10 mouse cellular contexts compared by ENCODE assay signal in the genomic region with DNA sequence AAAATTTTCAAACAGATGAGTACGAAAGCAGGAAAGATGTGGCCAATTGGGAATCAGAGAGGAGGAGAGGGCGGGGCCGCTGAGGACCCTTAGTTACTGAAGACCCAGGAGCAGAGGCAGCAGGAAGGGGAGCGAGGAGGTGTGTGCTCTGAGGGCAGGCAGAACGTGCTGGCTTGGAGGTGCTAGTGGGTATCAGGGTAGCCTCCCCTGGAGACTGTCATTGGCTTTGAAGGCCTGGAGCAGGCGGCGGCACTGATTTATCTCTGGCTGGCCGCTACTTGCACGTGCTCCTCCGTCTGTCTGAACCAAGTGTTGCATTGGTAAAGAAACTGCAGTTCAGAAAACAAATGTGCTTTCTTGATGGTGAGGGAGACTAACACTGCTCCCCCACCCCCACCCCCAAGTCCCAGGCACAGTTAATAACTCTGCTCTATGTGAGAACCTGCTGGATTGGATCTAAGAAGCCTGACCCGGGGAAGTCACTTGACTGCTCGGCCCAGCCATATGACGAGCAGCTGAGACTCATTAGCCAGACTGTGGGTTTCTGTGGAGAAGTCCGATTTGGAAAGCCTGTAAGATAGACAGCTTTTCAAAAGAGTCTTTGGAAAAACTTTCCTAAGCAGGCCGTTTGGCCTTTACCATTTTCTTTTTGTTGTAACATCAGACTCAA. TPM values are rescaled to one million over a fixed set of nuclear protein-coding genes. Genes with fewer than 3 reads are reported as not detected.
DNase-seq lines count a peak whose midpoint lies in the region; ATAC-seq and TF ChIP-seq lines count a peak whose summit lies in the region.
"Had no signal": no experiment of that assay in that cellular context is flagged by ENCODE, and none has a peak within 500 bp of the region (broad histone marks: within the 10 kb centered on the region; RNA-seq: fewer than 3 reads in every experiment).

No protein-coding gene starts in this region.

- peaks cover 21% of the 10 kb centered on the region for H3K4me1 ChIP-seq in hindbrain, embryonic 15.5 days (replicated peaks)
- peaks cover 11% of the 10 kb centered on the region; the same call in 1 of the 2 replicates for H3K4me1 ChIP-seq in midbrain, embryonic 12.5 days
- peaks cover 6% of the 10 kb centered on the region for H3K4me1 ChIP-seq in thymus, adult 2 months (replicated peaks; ENCODE audit: control insufficient read depth, insufficient read depth, low read length)

- H3K27ac ChIP-seq in hindbrain, embryonic 15.5 days (replicated peaks) = no peak overlapping the region
- no peak overlapping the region for H3K27ac ChIP-seq in midbrain, embryonic 12.5 days (replicated peaks)
- H3K27ac ChIP-seq in thymus, adult 2 months (ENCODE audit: control insufficient read depth, insufficient read depth, low read length) = no peak overlapping the region
- H3K27ac ChIP-seq: macrophage had no signal

- H3K4me3 ChIP-seq in hindbrain, embryonic 15.5 days = no peak overlapping the region
- no peak overlapping the region for H3K4me3 ChIP-seq in midbrain, embryonic 12.5 days
- H3K4me3 ChIP-seq in thymus, adult 2 months (ENCODE audit: control insufficient read depth, insufficient read depth, low read length) = no peak overlapping the region

- DNase-seq in adrenal gland, adult 8-10 months = peak; percentile 25
- DNase-seq in adrenal gland, postnatal 4 days (ENCODE audit: low spot score in 2 of 2) = no peak
- peak; percentile 42 for DNase-seq in adrenal gland, postnatal 10 days
- no peak for DNase-seq in cerebellum, postnatal 14 days
- DNase-seq in thymus, adult 2 months = no peak
- no peak for DNase-seq in gastrocnemius, postnatal 4 days (ENCODE audit: low spot score in 2 of 2)

- no peaks in the 10 kb centered on the region for H3K9me3 ChIP-seq in hindbrain, embryonic 15.5 days
- no peaks in the 10 kb centered on the region for H3K9me3 ChIP-seq in midbrain, embryonic 12.5 days

- no peak for TF ChIP-seq POLR2A in thymus, adult 2 months (IDR thresholded peaks at IDR 0.05; ENCODE audit: control insufficient read depth, extremely low read depth, insufficient read depth, low read length, poor library complexity)

- no peaks in the 10 kb centered on the region for H3K36me3 ChIP-seq in hindbrain, embryonic 15.5 days
- no peaks in the 10 kb centered on the region for H3K36me3 ChIP-seq in midbrain, embryonic 12.5 days
- no peaks in the 10 kb centered on the region for H3K36me3 ChIP-seq in thymus, adult 2 months (ENCODE audit: control insufficient read depth, insufficient read depth, low read length)

- TF ChIP-seq CTCF in thymus, adult 2 months (IDR thresholded peaks at IDR 0.05; ENCODE audit: borderline replicate concordance, control insufficient read depth, extremely low read depth, insufficient read depth, low read length, poor library complexity) = no peak

- H3K27me3 ChIP-seq in hindbrain, embryonic 15.5 days = no peaks in the 10 kb centered on the region
- no peaks in the 10 kb centered on the region for H3K27me3 ChIP-seq in midbrain, embryonic 12.5 days
- H3K27me3 ChIP-seq in thymus, adult 2 months (ENCODE audit: control insufficient read depth, insufficient read depth, low read length) = no peaks in the 10 kb centered on the region

- ATAC-seq in hindbrain, embryonic 15.5 days (ENCODE audit: low FRiP score, low read depth) = no peak; the same call in 1 of the 2 replicates
- ATAC-seq in midbrain, embryonic 12.5 days (ENCODE audit: low FRiP score, low read depth) = no peak

- no peak overlapping the region for H3K9ac ChIP-seq in hindbrain, embryonic 15.5 days
- no peak overlapping the region for H3K9ac ChIP-seq in midbrain, embryonic 12.5 days (replicated peaks)

- peak overlapping the region; percentile 38 for H3K4me2 ChIP-seq in hindbrain, embryonic 15.5 days
- peak overlapping the region; percentile 26 for H3K4me2 ChIP-seq in midbrain, embryonic 12.5 days (replicated peaks)

- 38% methylated on average over 15 of the region's 15 CpGs for WGBS in hindbrain, embryonic 15.5 days
- 38% methylated on average over 15 of the region's 15 CpGs for WGBS in midbrain, embryonic 12.5 days
- 93% methylated on average over 15 of the region's 15 CpGs for WGBS in thymus, adult 2 months

RNA-seq across cellular contexts. Expression of a gene that starts 19.1 kb away (rescaled TPM):
- total RNA-seq in adrenal gland, adult 8-10 months (2022) = 10 to 100 TPM; 36.8 to 57.3 (median 48.1) TPM
- total RNA-seq in adrenal gland, postnatal 4 days (2021) = 10 to 100 TPM; 47.4 to 49.5 TPM
- 10 to 100 TPM; 21.9 to 27.0 TPM for total RNA-seq in adrenal gland, postnatal 10 days (2021)
- 3.1 and 3.2 TPM in 2 replicates for polyA plus RNA-seq in hindbrain, embryonic 15.5 days (2015; fragmentation: Nextera tagmentation; extraction: Ambion mirVana)
- polyA plus RNA-seq in midbrain, embryonic 12.5 days (2016; fragmentation: Nextera tagmentation; extraction: Ambion mirVana) = 1.1 and 1.5 TPM in 2 replicates
- polyA plus RNA-seq in thymus, adult 2 months (2012; rRNA removed) = 21.1 and 22.4 TPM in 2 replicates
- 1 to 10 TPM; 2.5 to 3.1 TPM for total RNA-seq in gastrocnemius, postnatal 4 days (2021)

RNA-seq across cellular contexts. Expression of a gene that starts 23.6 kb away (rescaled TPM):
- total RNA-seq in adrenal gland, adult 8-10 months (2022) = 10 to 100 TPM; 15.5 to 26.6 (median 17.7) TPM
- 10 to 100 TPM; 18.8 to 20.4 TPM for total RNA-seq in adrenal gland, postnatal 4 days (2021)
- 10 to 100 TPM in 1 of 2 experiments, 1 to 10 TPM in 1; 7.6 to 12.1 TPM for total RNA-seq in adrenal gland, postnatal 10 days (2021)
- 14.1 and 17.6 TPM in 2 replicates for polyA plus RNA-seq in hindbrain, embryonic 15.5 days (2015; fragmentation: Nextera tagmentation; extraction: Ambion mirVana)
- polyA plus RNA-seq in midbrain, embryonic 12.5 days (2016; fragmentation: Nextera tagmentation; extraction: Ambion mirVana) = 12.6 TPM in 2 replicates
- polyA plus RNA-seq in thymus, adult 2 months (2012; rRNA removed) = 8.2 and 11.7 TPM in 2 replicates
- total RNA-seq in gastrocnemius, postnatal 4 days (2021) = 1 to 10 TPM; 6.7 to 7.0 TPM

RNA-seq across cellular contexts. Expression of a gene that starts 37.9 kb away (rescaled TPM):
- total RNA-seq in adrenal gland, adult 8-10 months (2022) = 1 to 10 TPM in 2 of 4 experiments, under 1 TPM in 2; 0.51 to 2.6 (median 1.0) TPM
- 1 to 10 TPM; 1.3 to 1.5 TPM for total RNA-seq in adrenal gland, postnatal 4 days (2021)
- total RNA-seq in adrenal gland, postnatal 10 days (2021) = under 1 TPM; 0.72 to 0.94 TPM
- polyA plus RNA-seq in hindbrain, embryonic 15.5 days (2015; fragmentation: Nextera tagmentation; extraction: Ambion mirVana) = 0.12 and 0.17 TPM in 2 replicates
- not detected in 2 replicates for polyA plus RNA-seq in midbrain, embryonic 12.5 days (2016; fragmentation: Nextera tagmentation; extraction: Ambion mirVana)
- 2.2 and 2.3 TPM in 2 replicates for polyA plus RNA-seq in thymus, adult 2 months (2012; rRNA removed)
- not detected for total RNA-seq in gastrocnemius, postnatal 4 days (2021)
- polyA plus RNA-seq: gonadal fat pad, adult 2 months; macrophage had no signal

RNA-seq across cellular contexts. Expression of a gene that starts 38.5 kb away (rescaled TPM):
- total RNA-seq in adrenal gland, adult 8-10 months (2022) = under 1 TPM in 3 of 4 experiments, not detected in 1; 0.26 to 0.42 (median 0.35) TPM
- not detected for total RNA-seq in adrenal gland, postnatal 4 days (2021)
- total RNA-seq in adrenal gland, postnatal 10 days (2021) = not detected
- polyA plus RNA-seq in hindbrain, embryonic 15.5 days (2015; fragmentation: Nextera tagmentation; extraction: Ambion mirVana) = not detected in 2 replicates
- polyA plus RNA-seq in midbrain, embryonic 12.5 days (2016; fragmentation: Nextera tagmentation; extraction: Ambion mirVana) = not detected in 2 replicates
- polyA plus RNA-seq in thymus, adult 2 months (2012; rRNA removed) = not detected in 2 replicates
- not detected for total RNA-seq in gastrocnemius, postnatal 4 days (2021)
- polyA plus RNA-seq: gonadal fat pad, adult 2 months; macrophage had no signal

RNA-seq across cellular contexts. Expression of a gene that starts 49.5 kb away (rescaled TPM):
- total RNA-seq in adrenal gland, adult 8-10 months (2022) = 10 to 100 TPM; 55.1 to 76.7 (median 67.0) TPM
- 10 to 100 TPM; 71.7 to 73.9 TPM for total RNA-seq in adrenal gland, postnatal 4 days (2021)
- total RNA-seq in adrenal gland, postnatal 10 days (2021) = 10 to 100 TPM; 61.2 to 63.7 TPM
- 96.6 and 97.1 TPM in 2 replicates for polyA plus RNA-seq in hindbrain, embryonic 15.5 days (2015; fragmentation: Nextera tagmentation; extraction: Ambion mirVana)
- polyA plus RNA-seq in midbrain, embryonic 12.5 days (2016; fragmentation: Nextera tagmentation; extraction: Ambion mirVana) = 127 and 128 TPM in 2 replicates
- polyA plus RNA-seq in thymus, adult 2 months (2012; rRNA removed) = 25.8 and 26.3 TPM in 2 replicates
- 10 to 100 TPM; 45.3 to 47.6 TPM for total RNA-seq in gastrocnemius, postnatal 4 days (2021)

Comparison
In these comparisons a context has a peak if more than half of its experiments do, and no peak if none do; other contexts are left out.
1. DNase-seq: peak in adrenal gland, adult 8-10 months (single experiment) and adrenal gland, postnatal 10 days (single experiment); none in adrenal gland, postnatal 4 days (0 of 2), cerebellum, postnatal 14 days (0 of 2), thymus, adult 2 months (single experiment) and gastrocnemius, postnatal 4 days (0 of 2).
2. RNA of a gene that starts 19.1 kb away (total RNA-seq): 36.8 to 57.3 TPM in adrenal gland, adult 8-10 months, 47.4 to 49.5 TPM in adrenal gland, postnatal 4 days and 21.9 to 27.0 TPM in adrenal gland, postnatal 10 days; 2.5 to 3.1 TPM in gastrocnemius, postnatal 4 days; every median in the first group is over 4 times any median in the second.